Mouse (Mus musculus): Measurements from ENCODE around the gene Trub1.

Gene Trub1

GRCm38 (mm10) chr19:57491030-57491429, 38.3 kb downstream of the Trub1 start:
- in situ Hi-C loops (cut with MboI; ENCODE audit: low sequenced_read_pairs), result no loop called here

DNA sequence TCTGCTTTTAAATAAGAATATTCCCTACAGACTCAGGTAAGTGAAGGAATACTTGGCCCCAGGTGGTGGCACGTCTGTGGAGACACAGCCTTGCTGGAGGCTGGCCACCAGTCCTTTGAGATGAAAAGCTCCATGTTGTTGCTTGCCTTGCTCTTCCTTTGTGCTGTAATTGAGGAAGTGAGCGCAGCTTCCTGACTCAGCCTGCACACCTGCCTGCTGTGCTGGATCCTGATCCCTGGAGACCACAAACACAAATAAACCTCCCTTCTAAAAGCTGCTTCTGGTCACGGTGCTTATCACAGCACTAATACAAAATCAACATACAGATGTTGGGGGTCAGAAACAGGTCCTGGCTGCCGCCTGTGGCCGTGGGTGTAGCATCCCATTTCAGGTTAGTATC, 41.3 kb downstream of the Trub1 start:
- in situ Hi-C loops (cut with MboI; ENCODE audit: low sequenced_read_pairs), result no loop called here

DNA sequence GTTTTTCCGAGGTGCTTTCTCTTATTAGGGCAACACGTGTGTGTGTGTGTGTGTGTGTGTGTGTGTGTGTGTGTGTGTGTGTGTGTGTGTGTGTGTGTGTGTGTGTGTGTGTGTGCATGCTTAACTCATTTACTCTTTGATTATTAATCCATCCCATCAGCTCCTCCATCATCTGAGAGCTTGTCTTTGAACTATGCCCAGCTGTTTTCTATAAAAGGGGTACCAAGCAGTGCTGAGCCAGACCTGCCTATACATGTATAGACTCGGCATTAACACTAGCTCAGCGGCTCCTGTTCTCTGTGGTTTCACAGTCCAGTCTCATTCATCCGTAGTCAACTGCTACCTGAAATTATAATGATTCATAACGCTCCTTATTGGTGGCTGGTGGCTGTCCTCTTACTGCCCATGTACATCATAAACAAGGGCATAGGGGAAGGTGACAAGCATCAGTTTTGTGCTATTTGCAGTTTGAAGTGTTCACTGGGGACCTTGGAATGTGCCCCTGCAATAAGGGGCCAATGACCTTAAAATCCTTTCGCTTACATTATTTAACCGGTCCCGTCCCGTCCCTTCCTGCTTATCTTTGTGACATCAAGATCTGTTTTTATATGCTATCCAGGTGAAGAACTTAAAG, 45.5 kb downstream of the Trub1 start:
- in situ Hi-C loops (cut with MboI; ENCODE audit: low sequenced_read_pairs), result no loop called here

DNA sequence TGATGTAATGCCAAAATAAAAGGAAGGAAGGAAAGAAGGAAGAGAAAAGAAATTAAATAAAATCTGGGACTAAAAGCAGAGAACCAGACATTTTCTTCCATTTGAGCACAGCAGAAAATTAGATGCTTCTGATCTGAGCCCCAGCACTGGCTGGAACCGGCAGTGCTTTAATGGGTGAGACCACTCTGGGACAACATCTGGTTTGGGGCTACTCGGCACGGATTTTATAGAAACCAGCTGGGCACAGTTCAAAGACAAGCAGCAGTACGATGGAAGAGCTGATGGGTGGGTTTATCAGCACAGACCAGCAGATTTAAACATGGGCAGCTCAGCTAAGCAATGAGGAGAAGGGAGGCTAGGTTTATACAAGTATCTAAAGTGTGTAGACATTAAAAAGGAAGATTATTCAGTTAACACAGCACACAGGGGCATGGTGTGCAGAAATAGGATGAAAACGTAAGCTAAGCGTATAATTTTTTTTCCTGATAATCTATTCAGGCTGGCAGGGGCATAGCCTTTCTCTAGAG, 46.2 kb downstream of the Trub1 start:
- in situ Hi-C loops (cut with MboI; ENCODE audit: low sequenced_read_pairs), result no loop called here

DNA sequence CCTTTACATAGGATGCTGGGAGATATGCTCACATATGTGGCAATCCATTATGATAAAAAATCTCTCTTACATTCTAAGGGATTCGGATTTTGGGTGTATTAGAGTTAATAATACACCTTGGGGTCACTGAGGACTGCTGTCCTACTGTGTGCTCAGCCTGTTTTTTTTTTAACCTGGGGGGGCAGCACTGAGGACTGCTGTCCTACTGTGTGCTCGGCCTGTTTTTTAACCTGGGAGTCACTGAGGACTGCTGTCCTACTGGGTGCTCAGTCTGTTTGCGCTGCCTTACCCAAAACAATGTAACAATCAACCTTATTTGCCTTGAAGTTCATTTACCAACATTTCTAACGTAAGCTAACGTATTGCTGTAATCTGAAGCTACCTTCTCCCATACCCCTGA, 47.5 kb downstream of the Trub1 start:
- in situ Hi-C loops (cut with MboI; ENCODE audit: low sequenced_read_pairs), result no loop called here

DNA sequence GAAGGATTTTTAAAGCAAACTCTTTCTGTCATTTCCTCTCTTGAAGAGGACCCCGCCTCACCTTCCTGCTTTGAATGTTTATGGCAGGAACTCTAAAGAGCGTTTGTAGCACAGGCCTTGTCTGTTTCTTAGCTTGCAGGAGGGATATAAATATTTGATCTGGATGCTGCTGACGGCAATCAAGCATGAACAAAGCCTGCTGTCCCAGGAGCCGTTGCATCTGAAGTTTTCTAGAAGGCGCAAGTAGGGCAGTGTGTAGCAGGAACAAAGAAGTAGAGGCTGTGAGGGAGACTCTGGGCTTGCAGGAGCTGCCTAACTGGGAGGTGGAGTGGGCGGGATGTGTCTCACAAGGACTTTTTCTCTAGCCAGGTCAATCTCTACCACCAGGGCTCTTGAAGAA, 50.4 kb downstream of the Trub1 start:
- in situ Hi-C loops (cut with MboI; ENCODE audit: low sequenced_read_pairs), result no loop called here

DNA sequence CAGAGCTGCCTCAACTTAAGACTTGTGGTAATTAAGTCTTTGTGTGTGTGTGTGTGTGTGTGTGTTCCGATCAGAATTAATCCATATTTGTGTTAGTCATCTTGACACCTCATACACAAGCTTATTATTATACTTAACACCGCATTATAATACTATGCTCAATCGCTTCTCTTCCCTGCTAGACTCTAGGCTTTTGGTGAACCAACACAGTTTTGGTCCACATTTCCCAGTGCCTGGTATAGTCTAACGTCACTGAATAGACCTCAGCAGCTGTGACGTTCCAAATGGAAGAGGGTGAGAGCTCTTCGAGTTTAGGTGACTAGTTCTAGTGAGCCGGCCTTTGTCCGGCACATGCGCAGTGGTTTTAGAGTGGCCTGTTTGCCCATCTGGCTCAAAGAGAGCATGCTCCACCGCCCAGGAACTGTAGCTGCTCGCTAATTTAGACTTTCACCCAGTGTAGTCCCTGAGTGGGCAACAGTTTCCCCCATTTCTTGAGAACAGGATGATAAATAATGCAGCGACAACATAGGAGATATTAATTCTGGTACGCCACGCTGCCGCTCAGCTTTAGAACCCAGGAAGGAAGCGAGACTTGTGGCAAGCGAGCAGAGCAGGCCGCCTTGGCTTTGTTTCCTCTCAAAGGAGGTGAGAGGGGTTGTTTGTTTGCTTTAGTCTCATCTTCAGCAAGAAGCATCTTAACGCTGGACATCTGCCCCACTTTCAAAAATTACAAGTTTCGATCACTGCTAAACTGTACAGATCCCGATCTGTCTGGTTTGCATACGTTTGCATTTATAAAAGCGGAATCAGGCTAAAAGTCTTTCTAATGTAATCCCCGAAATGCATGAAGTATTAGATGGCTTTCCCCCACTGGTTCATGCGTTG, 52.6 kb downstream of the Trub1 start:
- in situ Hi-C loops (cut with MboI; ENCODE audit: low sequenced_read_pairs), result no loop called here

DNA sequence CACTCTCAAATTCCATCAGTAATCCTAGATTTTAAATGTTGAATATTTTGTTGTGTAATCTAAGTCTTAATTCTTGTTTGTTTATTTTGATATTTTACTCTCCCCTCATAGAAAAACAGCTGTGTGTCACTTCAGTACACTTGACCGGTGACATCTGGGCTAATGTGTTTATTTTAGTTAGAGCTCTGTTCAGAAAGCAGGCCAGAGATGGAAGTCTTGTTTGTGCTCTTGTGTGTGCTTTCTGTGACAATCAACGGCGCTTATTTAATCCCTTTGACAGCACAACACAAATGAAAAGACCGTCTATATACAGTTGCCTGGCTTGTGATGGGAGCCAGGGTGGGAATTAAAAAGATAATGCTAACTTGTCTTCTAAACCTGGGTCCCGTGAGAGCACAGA, 53.9 kb downstream of the Trub1 start:
- in situ Hi-C loops (cut with MboI; ENCODE audit: low sequenced_read_pairs), result no loop called here

GRCm38 (mm10) chr19:57508261-57508788, 55.6 kb downstream of the Trub1 start:
- in situ Hi-C loops (cut with MboI; ENCODE audit: low sequenced_read_pairs), result no loop called here

DNA sequence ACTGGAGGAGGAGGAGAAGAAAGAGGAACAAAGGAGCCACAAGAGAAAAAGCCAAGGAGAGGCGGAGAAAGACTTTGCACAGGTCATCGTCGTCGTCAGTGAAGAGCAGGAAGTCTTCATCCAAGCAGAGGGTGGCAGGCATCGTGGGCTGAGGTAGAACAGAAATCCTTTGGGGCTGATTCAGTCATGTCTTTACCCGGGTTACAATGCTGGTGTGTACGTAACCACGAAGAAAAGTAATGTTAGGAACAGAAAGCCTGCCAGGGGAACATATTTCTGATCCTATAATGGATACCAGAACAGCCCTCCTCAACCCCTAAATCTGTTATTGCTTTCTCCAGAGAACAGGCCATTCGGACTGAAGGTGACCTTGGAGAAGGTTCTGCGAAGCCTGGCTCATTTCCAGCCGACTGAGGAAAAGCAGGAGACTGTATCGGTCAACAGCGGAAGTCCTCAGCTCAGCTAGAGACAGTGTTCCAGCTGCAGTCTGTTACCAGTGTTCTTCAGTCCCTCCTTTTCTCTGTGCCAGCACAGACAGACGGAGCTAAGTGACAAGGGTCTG, 57.1 kb downstream of the Trub1 start:
- in situ Hi-C loops (cut with MboI; ENCODE audit: low sequenced_read_pairs), result no loop called here

GRCm38 (mm10) chr19:57510836-57511235, 58.1 kb downstream of the Trub1 start:
- in situ Hi-C loops (cut with MboI; ENCODE audit: low sequenced_read_pairs), result no loop called here

DNA sequence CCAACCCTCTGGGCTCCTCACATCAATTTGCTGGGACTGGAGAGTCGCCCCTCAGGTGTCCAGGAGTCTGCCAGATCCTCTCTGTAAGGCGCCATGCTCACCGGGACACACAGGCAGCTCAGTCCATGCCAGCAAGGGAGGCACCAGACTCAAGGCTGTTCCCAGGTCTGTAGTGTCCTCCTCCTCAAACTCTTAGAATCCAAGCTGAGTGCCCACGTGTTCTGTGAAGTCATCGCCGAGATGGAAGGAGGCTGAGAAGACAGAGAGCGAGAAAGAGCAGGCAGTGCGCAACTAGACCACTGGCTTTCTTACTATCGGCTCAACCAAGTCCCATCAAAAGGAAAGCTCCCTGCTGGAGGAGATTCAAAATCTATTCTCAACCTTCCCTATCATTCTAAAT, 60.4 kb downstream of the Trub1 start:
- in situ Hi-C loops (cut with MboI; ENCODE audit: low sequenced_read_pairs), result no loop called here

GRCm38 (mm10) chr19:57521721-57522120, 69.0 kb downstream of the Trub1 start:
- in situ Hi-C loops (cut with MboI; ENCODE audit: low sequenced_read_pairs), result no loop called here

DNA sequence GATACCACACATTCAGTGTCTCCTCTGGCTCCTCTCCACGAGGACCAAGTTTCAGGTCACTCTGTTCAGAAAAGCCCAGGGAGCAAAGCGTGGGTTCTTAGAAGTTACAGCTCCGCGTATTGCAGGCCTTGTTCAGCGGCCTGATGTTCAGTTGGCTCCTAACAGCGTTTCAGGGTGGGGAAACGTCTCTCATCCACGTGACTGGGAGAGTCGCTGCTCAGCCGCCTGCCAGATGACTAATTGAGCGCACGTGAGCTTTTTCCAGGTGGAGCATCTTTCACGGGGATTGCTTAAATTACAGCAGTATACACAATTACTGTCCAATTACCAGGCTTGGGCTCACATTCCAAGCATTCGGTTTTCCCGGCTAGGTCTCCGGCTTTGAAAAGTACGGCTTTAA, 70.7 kb downstream of the Trub1 start:
- in situ Hi-C loops (cut with MboI; ENCODE audit: low sequenced_read_pairs), result no loop called here

DNA sequence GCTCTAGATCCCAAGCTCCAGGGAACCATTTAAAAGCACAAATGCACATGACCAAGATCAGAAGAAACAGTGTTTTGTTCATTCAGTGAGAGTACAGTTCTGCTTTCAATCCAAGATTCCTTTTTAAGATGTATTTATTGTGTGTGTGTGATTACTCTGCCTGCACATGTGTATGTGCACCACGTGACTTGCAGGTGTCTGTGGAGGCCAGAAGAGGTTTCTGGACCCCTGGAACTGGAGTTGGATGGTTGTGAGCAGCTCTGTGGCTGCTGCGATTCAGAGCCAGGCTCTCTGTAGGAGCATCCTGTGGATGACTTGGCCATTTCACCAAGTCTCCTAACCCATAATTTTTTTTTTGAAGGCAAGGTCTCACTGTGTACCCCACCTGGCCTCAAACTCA, 73.0 kb downstream of the Trub1 start:
- in situ Hi-C loops (cut with MboI; ENCODE audit: low sequenced_read_pairs), result no loop called here

DNA sequence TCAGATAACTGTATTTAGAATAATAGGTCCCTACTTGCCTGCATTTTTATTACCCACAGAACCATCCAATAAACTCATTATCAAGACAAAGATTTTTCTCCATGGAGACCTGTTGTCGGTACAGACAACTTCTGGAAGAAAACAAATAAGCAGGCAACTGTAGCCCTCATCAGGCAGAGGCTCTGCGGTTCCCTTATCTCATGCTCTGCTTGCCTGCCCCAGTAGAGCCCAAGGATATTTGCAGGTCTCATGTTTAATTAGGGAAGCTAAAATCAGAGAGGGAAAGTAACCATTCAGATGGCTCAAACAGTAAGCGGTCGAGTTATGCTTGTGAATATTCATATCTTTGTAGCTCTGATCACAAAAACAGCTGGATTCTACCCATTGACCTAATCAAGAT, 77.5 kb downstream of the Trub1 start:
- in situ Hi-C loops (cut with MboI; ENCODE audit: low sequenced_read_pairs), result no loop called here

DNA sequence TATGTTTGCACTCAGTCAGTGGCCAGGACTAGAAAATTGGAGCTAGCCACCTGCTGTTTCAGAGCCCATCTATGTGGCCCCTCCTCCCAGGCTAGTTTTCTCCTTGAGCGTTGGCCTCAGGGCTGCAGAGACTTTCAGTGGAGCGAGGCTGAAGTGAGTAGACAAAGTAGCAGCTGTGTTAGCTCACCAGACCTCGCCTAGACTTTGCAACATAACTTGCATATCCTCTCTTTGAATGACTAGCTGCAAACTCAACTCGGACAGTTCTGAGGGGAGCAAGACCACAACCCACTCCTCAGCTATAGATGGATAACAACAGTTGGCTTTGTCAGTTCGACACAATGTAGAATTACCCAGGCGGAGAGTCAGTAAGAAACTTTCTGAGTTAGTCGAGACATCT, 81.5 kb downstream of the Trub1 start:
- in situ Hi-C loops (cut with MboI; ENCODE audit: low sequenced_read_pairs), result no loop called here

GRCm38 (mm10) chr19:57536512-57536911, 83.8 kb downstream of the Trub1 start:
- in situ Hi-C loops (cut with MboI; ENCODE audit: low sequenced_read_pairs), result no loop called here

- in situ Hi-C loops (cut with MboI; ENCODE audit: low sequenced_read_pairs), result no loop called here
Measured at GRCm38 (mm10) chr19:57537510-57538182, 84.9 kb downstream of the Trub1 start.

DNA sequence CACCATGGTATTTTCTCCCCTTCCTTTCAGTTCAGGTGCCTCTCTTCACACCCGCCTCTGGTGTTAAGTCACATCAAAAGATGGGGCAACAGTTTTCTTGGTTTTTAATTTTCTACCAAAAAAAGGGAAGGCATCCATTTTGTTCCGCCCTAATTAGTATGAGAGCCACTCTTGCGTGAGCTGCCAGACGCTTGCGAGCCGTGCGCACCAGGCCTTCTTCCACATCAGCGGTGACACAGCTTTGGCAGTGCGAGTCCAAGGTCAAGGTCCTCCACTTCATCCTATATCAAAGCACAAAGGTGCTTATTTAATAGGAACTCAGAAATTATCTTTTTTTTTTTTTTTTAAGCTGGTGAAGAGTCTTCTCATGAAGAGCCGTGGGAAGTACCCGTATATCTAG, 87.4 kb downstream of the Trub1 start:
- in situ Hi-C loops (cut with MboI; ENCODE audit: low sequenced_read_pairs), result no loop called here
